Mouse (Mus musculus) liver, embryonic 14.5 days (tissue): ENCODE results near the gene Ccdc152.

Experiments used
- CTCF ChIP-seq: IDR thresholded peaks from 2 replicates; pipeline ENCODE4 v1.5.1; 2016; ENCODE audit warnings: antibody characterized with exemption, low read depth, control low read depth
- EP300 ChIP-seq: IDR thresholded peaks from 2 replicates; pipeline ENCODE4 v1.6.1; 2016; ENCODE audit warnings: antibody characterized with exemption, low read depth

- TF ChIP-seq EP300 = no peak
- TF ChIP-seq CTCF = no peak; the same call in 1 of the 2 replicates
Measured at GRCm38 (mm10) chr15:3277391-3277790, 25.9 kb downstream of the Ccdc152 start.
